Mouse (Mus musculus) hindbrain, embryonic 14.5 days (tissue): ENCODE data around the gene Stk10. TPM values are rescaled to one million over a fixed set of nuclear protein-coding genes. Genes with fewer than 3 reads are reported as not detected.
"Not testable (repeated sequence)": the region's sequence is repeated elsewhere in the genome, so short reads cannot be mapped to it uniquely, and the experiment has no call there.

Source experiments
- ATAC-seq: fragments of 200-750 bp; cut with Nextera tagmentation; 2 replicates; pipeline ENCODE4 v1.8.0; 2017; ENCODE audit warnings: moderate number of reproducible peaks, mild to moderate bottlenecking, moderate TSS enrichment, moderate library complexity; ENCODE audit not compliant: low FRiP score
- DNase-seq: peaks from one replicate; pipeline ENCODE4 v3.0.0-alpha.2; 2015; ENCODE audit warnings: low spot score
- H3K27ac ChIP-seq: fragments of 300-500 bp; sonication (generic); 2 replicates; pipeline ENCODE4 v1.5.1; 2014; ENCODE audit warnings: mild to moderate bottlenecking, moderate library complexity
- H3K27me3 ChIP-seq: fragments of 300-500 bp; sonication (generic); 2 replicates; pipeline ENCODE4 v1.6.1; 2014; ENCODE audit warnings: mild to moderate bottlenecking, low read length, mixed read lengths; ENCODE audit not compliant: control insufficient read depth, insufficient read depth
- H3K36me3 ChIP-seq: fragments of 300-500 bp; sonication (generic); replicated peaks from 2 replicates; pipeline ENCODE4 v1.6.1; 2014; ENCODE audit not compliant: control insufficient read depth, insufficient read depth
- H3K4me1 ChIP-seq: fragments of 300-500 bp; sonication (generic); replicated peaks from 2 replicates; pipeline ENCODE4 v1.6.1; 2014; ENCODE audit warnings: antibody characterized with exemption, low read length, mixed read lengths; ENCODE audit not compliant: control insufficient read depth, insufficient read depth
- H3K4me2 ChIP-seq: fragments of 300-500 bp; sonication (generic); replicated peaks from 2 replicates; pipeline ENCODE4 v1.6.1; 2014; ENCODE audit warnings: mild to moderate bottlenecking, moderate library complexity
- H3K4me3 ChIP-seq: fragments of 300-500 bp; sonication (generic); replicated peaks from 2 replicates; pipeline ENCODE4 v1.5.1; 2014; ENCODE audit warnings: mild to moderate bottlenecking, low read length
- H3K9ac ChIP-seq: fragments of 300-500 bp; sonication (generic); 2 replicates; pipeline ENCODE4 v1.6.1; 2014
- H3K9me3 ChIP-seq: fragments of 300-500 bp; sonication (generic); 2 replicates; pipeline ENCODE4 v1.6.1; 2016; ENCODE audit warnings: low read length; ENCODE audit not compliant: control insufficient read depth
- WGBS: fragments of 180-500 bp; shearing (Covaris S2); extraction: QIAGEN DNeasy Blood & Tissue Kit; methylation state at CpG from one replicate; pipeline ENCODE4 v1.1.7; 2014; 5-methylcytosine and 5-hydroxymethylcytosine counted together
- polyA plus RNA-seq: library from polyadenylated mRNA; unstranded; fragments of >200 nt; fragmentation: Nextera tagmentation; extraction: Ambion mirVana; gene quantifications from 2 replicates; pipeline ENCODE4 v1.2.1, GENCODE M21; 2014

Gene Stk10
- polyA plus RNA-seq, 1 experiment from 2014 or later, result 2.2 TPM

DNA sequence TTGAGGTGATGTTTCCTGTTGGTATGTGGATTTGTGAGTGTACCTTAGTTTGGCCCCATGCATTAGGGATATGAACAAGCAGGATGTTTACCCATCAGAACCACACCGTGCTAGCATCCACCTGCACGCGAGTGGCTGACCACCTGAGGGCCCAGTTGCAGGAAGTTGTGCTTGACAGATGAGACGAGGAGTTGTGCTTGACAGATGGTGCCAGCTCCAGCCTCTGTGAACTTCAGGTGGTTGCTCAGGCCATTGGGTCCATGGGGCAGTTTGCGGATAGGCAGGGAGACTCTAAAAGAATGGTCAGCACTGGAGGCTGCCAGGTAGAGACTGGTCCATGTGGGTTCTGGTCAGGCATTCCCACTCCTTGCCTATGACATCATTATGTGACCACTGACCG lies 83.0 kb downstream of the Stk10 start:
- 73% methylated on average over 6 of the region's 6 CpGs for WGBS
- H3K4me1 ChIP-seq, result peaks cover 9% of the 10 kb centered on the region; the same call in 1 of the 2 replicates
- no peak overlapping the region for H3K4me2 ChIP-seq
- H3K36me3 ChIP-seq, result no peaks in the 10 kb centered on the region; the same call in 1 of the 2 replicates
- no peaks in the 10 kb centered on the region for H3K9me3 ChIP-seq
- no peak overlapping the region for H3K9ac ChIP-seq
- ATAC-seq, result no peak
- H3K27me3 ChIP-seq, result no peaks in the 10 kb centered on the region
- DNase-seq, result no peak
- no peak overlapping the region for H3K27ac ChIP-seq
- no peak overlapping the region for H3K4me3 ChIP-seq

DNA sequence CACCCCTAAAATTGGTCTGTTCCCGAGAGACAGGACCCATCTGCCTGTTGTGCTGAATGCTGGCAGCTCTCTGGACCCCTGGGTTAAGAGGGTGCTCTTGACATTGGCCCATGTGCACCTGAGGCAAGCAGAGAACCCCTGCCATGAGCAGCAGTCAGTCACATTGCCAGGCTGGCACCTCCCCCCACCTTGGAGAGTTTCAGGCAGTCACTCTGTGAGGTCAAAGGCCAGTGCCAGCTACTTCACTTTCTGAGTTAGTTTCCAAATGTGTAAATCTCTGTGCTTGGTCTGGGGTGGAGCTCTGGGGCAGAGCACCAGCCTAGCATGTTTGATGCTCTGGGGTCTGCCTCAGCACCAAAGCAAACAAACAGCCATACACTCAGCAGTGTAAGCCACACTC lies 84.9 kb downstream of the Stk10 start:
- DNase-seq (no peak), ATAC-seq (no peak)
- no peak overlapping the region for H3K4me2 ChIP-seq
- H3K36me3 ChIP-seq, result no peaks in the 10 kb centered on the region
- no peaks in the 10 kb centered on the region for H3K27me3 ChIP-seq
- no peak overlapping the region for H3K27ac ChIP-seq
- no peaks in the 10 kb centered on the region for H3K9me3 ChIP-seq
- WGBS, result 82% methylated on average over 1 of the region's 1 CpGs
- no peak overlapping the region for H3K4me3 ChIP-seq
- peaks cover 9% of the 10 kb centered on the region; the same call in 1 of the 2 replicates for H3K4me1 ChIP-seq
- H3K9ac ChIP-seq, result no peak overlapping the region

DNA sequence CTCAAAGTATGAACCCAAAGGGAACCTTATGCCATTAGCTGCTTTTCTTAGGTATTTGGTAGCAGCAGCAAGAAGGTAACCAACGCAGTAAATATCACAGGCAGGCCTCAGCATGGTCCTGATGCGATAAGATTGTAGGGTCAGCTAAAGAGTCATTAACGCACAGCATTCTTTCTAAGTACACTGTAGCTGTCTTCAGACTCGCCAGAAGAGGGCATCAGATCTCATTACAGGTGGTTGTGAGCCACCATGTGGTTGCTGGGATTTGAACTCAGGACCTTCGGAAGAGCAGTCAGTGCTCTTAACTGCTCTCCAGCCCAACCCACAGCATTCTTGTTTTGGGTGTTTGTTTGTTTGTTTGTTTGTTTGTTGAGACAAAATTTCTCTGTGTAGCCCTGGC lies 85.5 kb downstream of the Stk10 start:
- WGBS, result 87% methylated on average over 5 of the region's 5 CpGs
- ATAC-seq, result not testable (repeated sequence)

GRCm38 (mm10) chr11:32619257-32619816 lies 86.2 kb downstream of the Stk10 start:
- Histone ChIP-seq H3K27me3 (no peaks in the 10 kb centered on the region), H3K9ac (no peak overlapping the region), H3K4me2 (no peak overlapping the region), H3K4me3 (no peak overlapping the region), H3K27ac (no peak overlapping the region; the same call in 1 of the 2 replicates), H3K36me3 (no peaks in the 10 kb centered on the region), H3K4me1 (peaks cover 13% of the 10 kb centered on the region; the same call in 1 of the 2 replicates), H3K9me3 (no peaks in the 10 kb centered on the region)
- 50% methylated on average over 8 of the region's 8 CpGs for WGBS
- ATAC-seq (no peak), DNase-seq (no peak)

More for the DNA sequence above, 85.5 kb downstream of the Stk10 start:
- not testable (repeated sequence) for DNase-seq, H3K4me2 ChIP-seq, H3K4me3 ChIP-seq, H3K27me3 ChIP-seq, H3K27ac ChIP-seq, H3K9ac ChIP-seq, H3K36me3 ChIP-seq, H3K9me3 ChIP-seq
- H3K4me1 ChIP-seq, result peaks cover 13% of the 10 kb centered on the region; the same call in 1 of the 2 replicates

DNA sequence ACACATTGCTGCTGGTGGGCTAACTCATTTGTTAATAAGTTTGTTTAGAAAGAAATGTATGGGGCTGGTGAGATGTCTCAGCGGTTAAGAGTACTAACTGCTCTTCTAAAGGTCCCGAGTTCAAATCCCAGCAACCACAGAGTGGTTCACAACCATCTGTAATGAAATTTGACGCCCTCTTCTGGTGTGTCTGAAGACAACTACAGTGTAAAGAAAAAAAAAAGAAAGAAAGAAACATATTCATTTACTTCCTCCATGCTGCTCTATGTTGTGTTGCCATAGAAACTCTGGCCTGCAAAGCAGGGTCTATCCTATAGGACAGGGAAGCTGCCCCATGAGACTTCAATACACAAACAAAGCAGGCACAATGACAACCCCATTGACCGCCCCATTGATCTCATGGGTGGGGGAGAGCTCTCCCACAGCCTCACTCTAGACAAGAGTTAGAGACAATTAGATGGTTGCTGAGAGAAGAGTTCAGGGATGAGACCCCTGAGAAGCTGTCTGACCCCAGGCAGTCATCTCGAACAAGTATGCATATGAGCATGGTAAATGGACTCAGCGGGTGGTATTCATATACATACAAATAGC lies 86.9 kb downstream of the Stk10 start:
- H3K4me1 ChIP-seq, result peaks cover 13% of the 10 kb centered on the region; the same call in 1 of the 2 replicates
- no peaks in the 10 kb centered on the region for H3K9me3 ChIP-seq
- DNase-seq (no peak), ATAC-seq (no peak)
- no peak overlapping the region for H3K4me3 ChIP-seq
- WGBS, result 52% methylated on average over 6 of the region's 6 CpGs
- H3K9ac ChIP-seq, result no peak overlapping the region
- H3K27ac ChIP-seq, result no peak overlapping the region
- no peaks in the 10 kb centered on the region for H3K36me3 ChIP-seq
- no peaks in the 10 kb centered on the region for H3K27me3 ChIP-seq
- no peak overlapping the region for H3K4me2 ChIP-seq

GRCm38 (mm10) chr11:32621831-32622478 lies 88.8 kb downstream of the Stk10 start:
- Histone ChIP-seq H3K9me3 (no peaks in the 10 kb centered on the region), H3K4me1 (peaks cover 13% of the 10 kb centered on the region; the same call in 1 of the 2 replicates), H3K4me3 (no peak overlapping the region), H3K36me3 (no peaks in the 10 kb centered on the region), H3K9ac (no peak overlapping the region), H3K27ac (no peak overlapping the region), H3K27me3 (no peaks in the 10 kb centered on the region), H3K4me2 (no peak overlapping the region)
- ATAC-seq, result no peak
- DNase-seq, result no peak
- 75% methylated on average over 12 of the region's 12 CpGs for WGBS

DNA sequence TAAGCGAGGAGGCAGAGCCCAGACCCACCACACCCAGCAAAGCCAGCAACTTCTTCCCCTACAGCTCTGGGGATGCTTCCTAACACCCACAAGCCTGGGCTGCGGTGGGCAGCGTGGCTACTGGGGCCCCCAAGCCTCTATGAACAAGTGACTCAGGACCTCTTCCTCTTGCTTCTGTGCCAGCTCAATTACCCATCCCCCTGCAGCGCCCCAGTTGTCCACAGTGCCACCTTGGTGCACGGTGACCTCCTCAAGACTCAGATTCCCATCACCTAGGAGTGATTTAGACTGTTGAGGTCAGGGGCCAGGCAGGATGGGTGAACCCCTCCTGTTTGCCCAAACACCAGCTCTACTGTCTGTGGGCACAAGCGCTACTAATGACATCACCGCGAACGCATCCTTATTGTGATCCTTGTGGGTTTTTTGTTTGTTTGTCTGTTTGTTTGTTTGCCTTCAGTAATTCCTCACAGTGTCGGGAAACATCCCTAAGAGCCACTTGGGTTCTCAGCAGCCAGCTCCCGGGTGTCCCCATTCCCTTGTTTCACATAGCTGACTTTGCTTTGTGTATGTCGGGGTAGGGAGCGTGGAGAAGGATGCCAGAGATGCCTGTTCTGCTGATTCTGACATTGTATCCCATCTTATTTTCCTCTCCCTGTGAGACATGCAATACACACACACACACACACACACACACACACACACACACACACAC lies 89.5 kb downstream of the Stk10 start:
- DNase-seq, result no peak
- peaks cover 13% of the 10 kb centered on the region; the same call in 1 of the 2 replicates for H3K4me1 ChIP-seq
- no peak for ATAC-seq
- H3K9ac ChIP-seq, result no peak overlapping the region
- H3K36me3 ChIP-seq, result no peaks in the 10 kb centered on the region
- H3K4me2 ChIP-seq, result no peak overlapping the region
- no peaks in the 10 kb centered on the region for H3K9me3 ChIP-seq
- H3K4me3 ChIP-seq, result no peak overlapping the region
- H3K27ac ChIP-seq, result no peak overlapping the region
- no peaks in the 10 kb centered on the region for H3K27me3 ChIP-seq
- 85% methylated on average over 13 of the region's 13 CpGs for WGBS

DNA sequence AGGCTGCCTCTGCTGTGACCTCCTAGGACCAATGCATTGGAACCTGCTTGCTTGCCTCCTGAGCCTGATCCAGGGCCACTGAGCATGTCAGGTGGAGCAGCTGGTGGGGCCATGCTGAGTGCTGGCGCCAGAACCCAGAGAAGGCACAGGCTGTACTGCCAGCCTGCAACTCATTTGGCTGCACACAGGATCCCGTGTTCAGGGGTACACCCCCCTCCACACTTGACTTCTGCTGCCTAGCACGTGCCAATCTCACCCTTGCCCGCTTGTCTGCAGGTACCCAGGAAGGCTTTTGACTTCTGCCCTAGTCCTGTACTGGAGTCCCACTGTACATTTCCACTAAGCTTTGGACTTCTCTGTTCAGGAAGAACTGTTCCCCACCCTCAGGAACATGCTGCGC lies 90.1 kb downstream of the Stk10 start:
- H3K27me3 ChIP-seq, result no peaks in the 10 kb centered on the region
- no peaks in the 10 kb centered on the region for H3K9me3 ChIP-seq
- H3K36me3 ChIP-seq, result no peaks in the 10 kb centered on the region
- H3K4me1 ChIP-seq, result peaks cover 13% of the 10 kb centered on the region; the same call in 1 of the 2 replicates
- no peak overlapping the region for H3K4me3 ChIP-seq
- H3K27ac ChIP-seq, result no peak overlapping the region
- H3K9ac ChIP-seq, result no peak overlapping the region
- DNase-seq, result no peak
- ATAC-seq, result peak; percentile 29; the same call in 1 of the 2 replicates
- H3K4me2 ChIP-seq, result no peak overlapping the region
- WGBS, result 70% methylated on average over 5 of the region's 5 CpGs

DNA sequence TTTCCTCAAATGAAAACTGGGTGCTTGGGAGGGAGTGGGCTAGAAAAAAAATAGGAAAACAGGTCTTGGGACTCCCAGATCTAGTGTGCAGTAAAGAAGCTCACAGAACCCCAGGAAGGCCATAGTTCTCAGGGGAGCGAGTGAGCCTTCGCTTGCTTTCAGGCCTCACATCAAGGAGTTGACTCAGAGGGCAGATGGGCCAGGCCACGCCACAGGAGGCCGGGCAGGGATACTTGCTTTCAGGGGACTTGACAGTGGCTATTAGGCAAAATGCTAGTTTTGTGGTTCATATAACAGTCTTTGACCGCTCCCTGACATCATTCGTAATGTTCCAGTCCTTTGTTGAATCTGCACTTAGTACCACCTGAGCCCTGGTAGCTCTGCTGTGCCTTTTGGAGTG lies 90.8 kb downstream of the Stk10 start:
- DNase-seq (no peak), ATAC-seq (no peak)
- Histone ChIP-seq H3K4me3 (no peak overlapping the region), H3K4me1 (peaks cover 13% of the 10 kb centered on the region; the same call in 1 of the 2 replicates), H3K36me3 (no peaks in the 10 kb centered on the region), H3K27me3 (no peaks in the 10 kb centered on the region), H3K9ac (no peak overlapping the region), H3K9me3 (no peaks in the 10 kb centered on the region), H3K27ac (no peak overlapping the region), H3K4me2 (no peak overlapping the region)
- WGBS, result 62% methylated on average over 6 of the region's 6 CpGs
